Mouse (Mus musculus): ENCODE measurements at regions not wholly inside any gene's neighbourhood (a gene's known extent, or its start where the extent isn't known, plus 50 kb on each side); places are given as distances from the start of the nearest gene placed in this dataset.

DNA sequence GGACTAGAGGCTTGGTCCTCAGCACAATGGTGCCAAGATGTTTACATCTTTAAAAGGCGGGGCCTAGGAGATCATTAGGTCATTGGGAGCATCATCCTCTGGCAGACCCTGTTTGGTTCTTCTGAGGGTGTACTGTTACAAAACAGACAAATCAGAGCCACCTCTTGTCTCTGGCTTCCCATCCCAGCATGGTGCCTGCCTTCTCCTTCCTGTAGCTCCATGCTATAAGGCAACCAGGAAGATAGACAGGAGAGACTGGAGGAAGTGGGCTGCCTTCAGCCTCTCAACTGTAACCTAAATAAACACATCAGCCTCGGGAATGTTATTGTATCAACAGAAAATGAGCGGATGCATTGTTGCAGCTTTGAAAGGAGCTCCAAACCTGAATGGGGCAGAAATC, 529.8 kb upstream of the Gm765 start:
- peak; percentile 21 for DNase-seq (ENCODE audit: low read depth, low spot score)

DNA sequence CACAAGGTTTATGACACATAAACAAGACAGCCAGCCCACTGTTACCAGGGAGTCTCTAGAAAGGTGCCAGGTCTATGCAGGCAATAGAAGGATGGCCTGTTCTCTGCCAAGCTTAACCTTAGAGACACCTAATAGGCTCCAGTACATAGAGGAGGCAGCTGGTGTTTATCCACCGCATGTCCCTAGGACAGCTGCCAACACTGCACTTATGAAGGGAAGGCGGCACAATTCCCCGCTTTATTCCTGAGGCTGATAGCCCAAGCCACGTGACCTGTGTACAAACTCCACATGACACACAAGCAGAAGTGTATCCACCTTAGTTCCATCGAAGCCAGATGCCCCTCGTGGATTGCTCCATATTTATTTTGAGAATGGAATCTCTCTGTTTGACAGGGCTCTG, 527.2 kb upstream of the Gm765 start:
- no peak for DNase-seq (ENCODE audit: low read depth, low spot score)

DNA sequence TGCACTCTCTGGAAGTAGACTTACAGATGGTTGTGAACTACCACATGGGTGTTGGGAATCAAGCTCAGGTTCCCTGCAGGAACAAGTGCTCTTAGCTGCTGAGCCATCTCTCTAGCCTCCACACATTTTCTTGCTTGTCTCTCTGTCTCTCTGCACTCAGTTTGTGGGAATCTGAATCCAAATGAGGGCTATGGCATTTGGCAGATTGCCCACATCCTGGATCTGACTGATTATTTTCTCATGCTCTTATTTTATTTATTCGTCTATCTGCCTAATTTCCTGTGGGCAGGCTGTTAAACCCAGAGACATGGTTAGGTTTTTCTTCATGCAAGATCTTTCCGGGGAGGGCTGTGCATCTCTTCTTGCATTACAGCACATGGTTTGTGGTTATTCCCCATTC, 521.8 kb upstream of the Gm765 start:
- no peak for DNase-seq (ENCODE audit: low read depth, low spot score)

DNA sequence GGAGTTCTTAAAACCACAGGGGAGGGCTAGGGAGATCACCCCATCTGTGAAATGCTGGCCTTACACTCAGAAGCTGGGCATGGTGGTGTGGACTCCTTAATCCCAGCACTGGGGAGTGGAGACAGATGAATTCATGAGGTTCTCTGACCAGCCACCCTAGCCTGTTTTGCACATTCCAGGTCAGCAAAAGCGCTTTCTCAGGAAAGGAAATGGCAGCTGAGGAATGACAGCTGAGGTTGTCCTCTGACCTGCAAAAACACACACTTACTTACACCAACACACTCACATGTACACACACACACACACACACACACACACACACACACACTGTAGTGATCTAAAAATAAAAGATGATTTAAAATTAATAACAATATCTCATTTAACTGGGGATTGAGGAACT, 513.4 kb upstream of the Gm765 start:
- no peak for DNase-seq (ENCODE audit: low read depth, low spot score)

GRCm38 (mm10) chr6:98850906-98851305, 508.4 kb upstream of the Gm765 start:
- DNase-seq (ENCODE audit: low read depth, low spot score): no peak

DNA sequence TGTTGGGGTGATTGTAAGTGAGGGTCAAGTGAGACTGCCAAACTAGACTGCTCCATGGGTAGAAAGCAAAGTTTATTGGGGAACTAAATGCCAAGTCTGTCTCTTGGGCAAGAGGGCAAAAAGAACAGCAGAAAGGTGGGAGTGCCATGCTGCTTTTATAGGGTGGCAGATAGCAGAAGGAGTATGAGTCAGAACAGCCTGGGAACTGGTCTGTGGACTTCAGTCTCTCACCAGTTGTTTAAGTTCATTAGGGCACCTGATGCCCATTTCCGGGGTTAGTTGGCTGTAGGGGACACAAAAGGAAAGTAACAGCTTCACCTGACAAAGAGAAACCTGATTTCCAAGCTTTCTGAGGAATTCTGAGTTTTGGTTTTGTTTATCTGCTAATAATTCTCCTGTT, 506.3 kb upstream of the Gm765 start:
- no peak for DNase-seq (ENCODE audit: low read depth, low spot score)

- no peak for DNase-seq (ENCODE audit: low read depth, low spot score)
Measured at GRCm38 (mm10) chr6:98846001-98846695, 503.6 kb upstream of the Gm765 start.

DNA sequence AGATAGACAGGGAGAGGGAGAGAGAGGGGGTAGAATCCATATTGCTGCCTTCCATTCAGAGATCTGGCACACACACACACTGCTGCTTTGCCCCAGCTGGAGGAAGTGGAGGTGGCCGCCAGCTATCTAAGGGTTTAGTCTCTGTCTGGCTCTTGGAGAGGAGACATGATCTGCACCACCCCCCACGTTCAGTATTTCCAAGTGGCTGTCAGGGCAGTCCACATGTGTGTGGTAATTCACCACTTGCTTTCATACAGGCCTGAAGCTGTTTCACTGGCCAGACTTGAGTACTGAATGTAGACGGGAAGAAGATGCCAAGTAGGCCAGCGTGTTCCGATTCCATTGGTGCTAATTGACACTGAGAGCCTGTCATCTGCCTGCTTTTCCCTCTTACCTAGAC, 501.0 kb upstream of the Gm765 start:
- DNase-seq (ENCODE audit: low read depth, low spot score): no peak

GRCm38 (mm10) chr6:98842924-98843323, 500.4 kb upstream of the Gm765 start:
- DNase-seq (ENCODE audit: low read depth, low spot score): no peak

- DNase-seq (ENCODE audit: low read depth, low spot score): no peak
Measured at GRCm38 (mm10) chr6:98833922-98834321, 491.4 kb upstream of the Gm765 start.

- DNase-seq (ENCODE audit: low read depth, low spot score): no peak
Measured at GRCm38 (mm10) chr6:98830191-98830590, 487.6 kb upstream of the Gm765 start.

DNA sequence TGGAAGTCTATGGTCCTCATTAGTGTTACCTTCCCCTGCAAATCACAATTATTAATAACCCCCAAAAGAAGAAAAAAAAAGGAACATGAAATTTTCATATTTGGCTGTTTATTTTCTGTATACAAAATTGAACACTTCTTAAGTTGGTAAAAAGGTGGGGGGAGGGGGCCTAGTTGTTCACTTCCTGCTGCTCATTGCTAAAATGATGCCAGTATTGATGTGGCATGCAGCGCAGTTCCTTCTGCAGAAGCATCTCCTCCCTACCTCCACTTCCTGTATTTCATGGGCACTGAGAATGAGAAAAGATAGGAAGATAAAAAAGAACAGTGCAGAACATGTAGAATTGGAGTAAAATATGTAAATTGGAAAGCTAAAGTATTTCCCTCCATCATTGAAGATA, 465.5 kb upstream of the Gm765 start:
- DNase-seq (ENCODE audit: low read depth, low spot score): no peak

GRCm38 (mm10) chr6:98803384-98803949, 460.9 kb upstream of the Gm765 start:
- no peak for DNase-seq (ENCODE audit: low read depth, low spot score)

DNA sequence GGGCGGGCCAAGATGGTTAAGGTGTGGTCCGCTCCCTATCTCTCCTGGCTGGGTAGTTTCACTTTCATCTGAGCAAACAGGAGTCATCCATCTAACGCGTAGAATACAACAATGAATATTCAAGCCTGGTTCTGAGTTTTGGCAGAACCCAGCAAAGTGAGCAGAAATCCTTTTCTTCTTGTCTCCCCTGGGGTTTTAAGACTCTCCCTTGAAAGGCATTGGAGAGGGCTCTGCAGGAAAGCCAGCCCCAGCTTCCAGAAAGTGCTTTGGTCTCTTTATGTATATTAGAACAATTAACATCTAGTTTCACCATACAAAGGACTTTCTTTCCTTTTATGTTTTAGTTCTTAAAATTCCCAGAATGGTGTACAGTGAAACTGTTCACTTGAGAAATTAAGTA, 458.5 kb upstream of the Gm765 start:
- DNase-seq (ENCODE audit: low read depth, low spot score): no peak

- DNase-seq (ENCODE audit: low read depth, low spot score): peak; percentile 24
Measured at GRCm38 (mm10) chr6:98800040-98800439, 457.5 kb upstream of the Gm765 start.

GRCm38 (mm10) chr6:98797778-98798177, 455.2 kb upstream of the Gm765 start:
- DNase-seq (ENCODE audit: low read depth, low spot score): no peak

- no peak for DNase-seq (ENCODE audit: low read depth, low spot score)
Measured at GRCm38 (mm10) chr6:98797373-98797772, 454.8 kb upstream of the Gm765 start.

DNA sequence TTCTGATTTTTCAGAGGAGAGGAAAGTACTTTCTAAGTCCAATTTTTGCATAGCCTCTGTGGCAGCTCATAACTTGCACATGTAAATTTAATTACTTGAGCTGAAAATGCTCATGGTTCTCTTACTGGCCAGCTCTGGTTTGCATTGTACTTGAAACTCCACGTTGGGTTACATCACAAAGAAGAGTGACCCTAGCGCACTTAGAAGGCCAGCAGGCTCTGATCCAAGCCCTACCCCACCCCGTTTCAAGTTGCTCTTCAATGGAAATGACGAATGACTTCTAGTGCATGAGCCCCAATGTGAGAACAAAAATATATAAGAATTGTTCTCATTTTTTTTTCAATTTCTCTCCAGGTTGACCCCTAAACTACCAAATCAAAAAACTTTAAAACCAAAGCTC, 454.1 kb upstream of the Gm765 start:
- no peak for DNase-seq (ENCODE audit: low read depth, low spot score)

- no peak for DNase-seq (ENCODE audit: low read depth, low spot score)
Measured at GRCm38 (mm10) chr6:98787422-98787821, 444.9 kb upstream of the Gm765 start.

- DNase-seq (ENCODE audit: low read depth, low spot score): no peak
Measured at GRCm38 (mm10) chr6:98782074-98782473, 439.5 kb upstream of the Gm765 start.

- no peak for DNase-seq (ENCODE audit: low read depth, low spot score)
Measured at GRCm38 (mm10) chr6:98775780-98776179, 433.2 kb upstream of the Gm765 start.

GRCm38 (mm10) chr6:98769999-98770398, 427.4 kb upstream of the Gm765 start:
- DNase-seq (ENCODE audit: low read depth, low spot score): no peak

DNA sequence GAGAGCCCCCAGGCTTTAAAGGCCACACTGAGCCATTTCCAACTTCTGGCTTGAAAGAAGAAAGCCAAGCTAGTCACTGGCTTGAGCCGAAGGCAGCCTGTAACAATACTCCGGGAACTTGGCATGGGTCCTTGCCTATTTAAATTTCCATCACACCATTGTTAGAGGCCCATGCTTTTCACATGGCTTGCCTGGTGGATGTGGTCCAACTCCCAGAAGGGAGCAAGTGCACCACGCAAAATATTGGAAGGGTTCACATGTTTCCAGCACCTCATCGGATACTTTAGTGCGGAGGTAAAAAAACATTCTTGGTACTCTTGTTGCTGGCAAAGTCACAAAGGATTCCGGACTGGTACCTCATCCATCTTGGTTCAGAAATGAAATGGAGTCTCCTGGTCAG, 426.8 kb upstream of the Gm765 start:
- no peak for DNase-seq (ENCODE audit: low read depth, low spot score)

GRCm38 (mm10) chr6:98767858-98768336, 425.3 kb upstream of the Gm765 start:
- no peak for DNase-seq (ENCODE audit: low read depth, low spot score)
